Mouse (Mus musculus) intestine, embryonic 16.5 days (tissue): Measurements from ENCODE around the gene Gyg. TPM values are rescaled to one million over a fixed set of nuclear protein-coding genes. Genes with fewer than 3 reads are reported as not detected.

Experiments used
- ATAC-seq: fragments of 200-750 bp; cut with Nextera tagmentation; 2 replicates; pipeline ENCODE4 v1.8.0; 2017; ENCODE audit warnings: moderate TSS enrichment, moderate library complexity
- H3K27ac ChIP-seq: fragments of 300-500 bp; sonication (generic); 2 replicates; pipeline ENCODE4 v1.5.1; 2014; ENCODE audit warnings: mild to moderate bottlenecking, low read length
- H3K27me3 ChIP-seq: fragments of 300-500 bp; sonication (generic); replicated peaks from 2 replicates; pipeline ENCODE4 v1.6.1; 2014; ENCODE audit warnings: low read length, control low read depth, mixed read lengths; ENCODE audit not compliant: control insufficient read depth, insufficient read depth
- H3K36me3 ChIP-seq: fragments of 300-500 bp; sonication (generic); 2 replicates; pipeline ENCODE4 v1.6.1; 2014; ENCODE audit warnings: low read length, control low read depth; ENCODE audit not compliant: control insufficient read depth, insufficient read depth
- H3K4me1 ChIP-seq: fragments of 300-500 bp; sonication (generic); 2 replicates; pipeline ENCODE4 v1.6.1; 2014; ENCODE audit warnings: low read length, control low read depth, mixed read lengths; ENCODE audit not compliant: control insufficient read depth, insufficient read depth
- H3K4me2 ChIP-seq: fragments of 300-500 bp; sonication (generic); 2 replicates; pipeline ENCODE4 v1.6.1; 2014; ENCODE audit warnings: low read depth, low read length, control low read depth
- H3K4me3 ChIP-seq: fragments of 300-500 bp; sonication (generic); 2 replicates; pipeline ENCODE4 v1.5.1; 2014; ENCODE audit warnings: mild to moderate bottlenecking, low read length
- H3K9ac ChIP-seq: fragments of 300-500 bp; sonication (generic); 2 replicates; pipeline ENCODE4 v1.6.1; 2014; ENCODE audit warnings: low read depth, low read length
- H3K9me3 ChIP-seq: fragments of 300-500 bp; sonication (generic); 2 replicates; pipeline ENCODE4 v1.6.1; 2016; ENCODE audit warnings: low read length, control low read depth; ENCODE audit not compliant: control insufficient read depth
- WGBS: fragments of 180-500 bp; shearing (Covaris S2); extraction: QIAGEN DNeasy Blood & Tissue Kit; methylation state at CpG from one replicate; pipeline ENCODE4 v1.1.7; 2014; 5-methylcytosine and 5-hydroxymethylcytosine counted together
- polyA plus RNA-seq: library from polyadenylated mRNA; unstranded; fragments of >200 nt; fragmentation: Nextera tagmentation; extraction: Ambion mirVana; gene quantifications from 2 replicates; pipeline ENCODE4 v1.2.1, GENCODE M21; 2015

Gene Gyg
- polyA plus RNA-seq, 1 experiment from 2014 or later, result 51.3 TPM

GRCm38 (mm10) chr3:20136868-20137581 is 18.1 kb downstream of the Gyg start:
- Histone ChIP-seq H3K4me1 (no peaks in the 10 kb centered on the region), H3K9me3 (no peaks in the 10 kb centered on the region), H3K9ac (no peak overlapping the region), H3K27ac (no peak overlapping the region), H3K4me2 (no peak overlapping the region), H3K27me3 (no peaks in the 10 kb centered on the region), H3K4me3 (no peak overlapping the region), H3K36me3 (0 out of 2 replicates have a peak, but pooled peaks cover 4% of the 10 kb centered on the region)
- ATAC-seq, result no peak
- WGBS, result 89% methylated on average over 9 of the region's 9 CpGs

- Histone ChIP-seq H3K9ac (no peak overlapping the region), H3K4me2 (no peak overlapping the region), H3K36me3 (peaks cover 4% of the 10 kb centered on the region; the same call in 1 of the 2 replicates), H3K4me1 (no peaks in the 10 kb centered on the region), H3K9me3 (no peaks in the 10 kb centered on the region), H3K4me3 (no peak overlapping the region), H3K27me3 (no peaks in the 10 kb centered on the region), H3K27ac (no peak overlapping the region)
- peak; percentile 48; the same call in 1 of the 2 replicates for ATAC-seq
- 69% methylated on average over 3 of the region's 3 CpGs for WGBS
These were observed 20.6 kb downstream of the Gyg start for GRCm38 (mm10) chr3:20134545-20134944.

GRCm38 (mm10) chr3:20133745-20134144 is 21.4 kb downstream of the Gyg start:
- Histone ChIP-seq H3K27ac (no peak overlapping the region), H3K4me1 (no peaks in the 10 kb centered on the region), H3K4me2 (no peak overlapping the region), H3K36me3 (peaks cover 4% of the 10 kb centered on the region; the same call in 1 of the 2 replicates), H3K27me3 (no peaks in the 10 kb centered on the region), H3K4me3 (no peak overlapping the region), H3K9me3 (no peaks in the 10 kb centered on the region), H3K9ac (no peak overlapping the region)
- no peak for ATAC-seq
- 78% methylated on average over 1 of the region's 1 CpGs for WGBS

DNA sequence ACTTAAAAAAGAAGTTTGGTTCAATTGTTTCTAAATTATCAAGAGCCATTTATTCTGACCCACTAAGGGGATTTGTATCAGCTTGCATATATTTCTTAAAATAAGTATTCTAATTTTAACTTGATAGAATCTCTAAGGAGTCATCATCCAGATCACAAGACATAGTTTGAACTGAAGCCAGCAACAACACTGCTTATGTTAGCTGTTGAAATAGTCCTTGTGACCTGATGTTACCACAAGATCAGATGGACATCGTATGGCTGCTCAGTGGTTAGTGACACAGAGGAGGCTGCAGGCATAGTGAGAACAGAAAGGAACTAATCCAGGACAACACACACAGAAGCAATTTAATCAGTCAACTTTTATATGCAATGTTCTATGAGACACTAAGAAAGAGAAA is 22.4 kb downstream of the Gyg start:
- no peak overlapping the region for H3K9ac ChIP-seq
- H3K4me1 ChIP-seq, result no peaks in the 10 kb centered on the region
- 95% methylated on average over 1 of the region's 1 CpGs for WGBS
- no peak overlapping the region for H3K27ac ChIP-seq
- no peak for ATAC-seq
- no peak overlapping the region for H3K4me3 ChIP-seq
- H3K36me3 ChIP-seq, result peaks cover 4% of the 10 kb centered on the region; the same call in 1 of the 2 replicates
- H3K27me3 ChIP-seq, result no peaks in the 10 kb centered on the region
- no peaks in the 10 kb centered on the region for H3K9me3 ChIP-seq
- no peak overlapping the region for H3K4me2 ChIP-seq

- peak; percentile 33; the same call in 1 of the 2 replicates for ATAC-seq
- WGBS, result 66% methylated on average over 2 of the region's 2 CpGs
- no peaks in the 10 kb centered on the region for H3K4me1 ChIP-seq
These were observed 23.8 kb downstream of the Gyg start for GRCm38 (mm10) chr3:20131350-20131720.

GRCm38 (mm10) chr3:20130456-20131349 is 24.4 kb downstream of the Gyg start:
- WGBS, result 89% methylated on average over 8 of the region's 8 CpGs
- no peak overlapping the region for H3K4me2 ChIP-seq
- no peaks in the 10 kb centered on the region for H3K27me3 ChIP-seq
- no peak overlapping the region for H3K4me3 ChIP-seq
- H3K9ac ChIP-seq, result no peak overlapping the region
- no peak overlapping the region for H3K27ac ChIP-seq
- no peaks in the 10 kb centered on the region; the same call in 1 of the 2 replicates for H3K36me3 ChIP-seq
- no peaks in the 10 kb centered on the region for H3K9me3 ChIP-seq
- H3K4me1 ChIP-seq, result no peaks in the 10 kb centered on the region
- ATAC-seq, result no peak

More at GRCm38 (mm10) chr3:20131350-20131720, 23.8 kb downstream of the Gyg start:
- Histone ChIP-seq H3K27me3 (no peaks in the 10 kb centered on the region), H3K4me2 (no peak overlapping the region), H3K9me3 (no peaks in the 10 kb centered on the region), H3K4me3 (no peak overlapping the region), H3K27ac (no peak overlapping the region), H3K36me3 (no peaks in the 10 kb centered on the region; the same call in 1 of the 2 replicates), H3K9ac (no peak overlapping the region)

GRCm38 (mm10) chr3:20129491-20129890 is 25.6 kb downstream of the Gyg start:
- no peak overlapping the region for H3K27ac ChIP-seq
- no peaks in the 10 kb centered on the region for H3K4me1 ChIP-seq
- H3K4me2 ChIP-seq, result no peak overlapping the region
- WGBS, result 91% methylated on average over 5 of the region's 5 CpGs
- ATAC-seq, result no peak
- no peaks in the 10 kb centered on the region for H3K27me3 ChIP-seq
- H3K9ac ChIP-seq, result no peak overlapping the region
- no peaks in the 10 kb centered on the region; the same call in 1 of the 2 replicates for H3K36me3 ChIP-seq
- H3K4me3 ChIP-seq, result no peak overlapping the region
- no peaks in the 10 kb centered on the region for H3K9me3 ChIP-seq

DNA sequence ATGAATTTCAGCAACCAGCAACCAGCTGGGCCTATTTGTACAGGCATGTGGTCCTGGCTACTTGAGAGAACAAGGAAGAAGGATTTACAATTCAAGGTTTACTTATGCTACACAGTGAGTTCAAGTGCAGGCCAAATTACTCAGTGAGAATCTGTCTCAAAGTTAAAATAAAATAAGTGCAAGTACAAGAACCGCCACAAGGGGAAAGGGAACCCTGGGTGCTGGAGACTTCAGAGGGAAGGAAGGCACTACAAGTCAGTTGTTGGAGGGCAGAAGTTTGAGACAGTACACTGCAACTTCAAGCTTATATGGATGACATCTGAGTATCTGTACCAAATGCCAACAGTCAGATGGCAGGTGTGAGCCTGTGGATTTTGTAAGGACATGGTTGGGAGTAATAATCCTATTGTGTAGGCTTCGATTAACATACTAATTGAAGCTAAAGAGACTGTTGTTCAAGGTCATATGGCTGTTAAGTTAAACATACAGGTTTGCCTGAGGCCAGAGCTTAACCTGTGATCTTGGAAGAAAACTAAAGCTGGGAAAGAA is 28.0 kb downstream of the Gyg start:
- H3K4me1 ChIP-seq, result no peaks in the 10 kb centered on the region
- no peaks in the 10 kb centered on the region; the same call in none of the 2 replicates for H3K36me3 ChIP-seq
- WGBS, result 75% methylated on average over 2 of the region's 2 CpGs
- no peaks in the 10 kb centered on the region for H3K27me3 ChIP-seq
- no peaks in the 10 kb centered on the region for H3K9me3 ChIP-seq
- no peak overlapping the region for H3K4me2 ChIP-seq
- no peak overlapping the region for H3K27ac ChIP-seq
- no peak overlapping the region for H3K9ac ChIP-seq
- no peak overlapping the region for H3K4me3 ChIP-seq
- no peak for ATAC-seq

DNA sequence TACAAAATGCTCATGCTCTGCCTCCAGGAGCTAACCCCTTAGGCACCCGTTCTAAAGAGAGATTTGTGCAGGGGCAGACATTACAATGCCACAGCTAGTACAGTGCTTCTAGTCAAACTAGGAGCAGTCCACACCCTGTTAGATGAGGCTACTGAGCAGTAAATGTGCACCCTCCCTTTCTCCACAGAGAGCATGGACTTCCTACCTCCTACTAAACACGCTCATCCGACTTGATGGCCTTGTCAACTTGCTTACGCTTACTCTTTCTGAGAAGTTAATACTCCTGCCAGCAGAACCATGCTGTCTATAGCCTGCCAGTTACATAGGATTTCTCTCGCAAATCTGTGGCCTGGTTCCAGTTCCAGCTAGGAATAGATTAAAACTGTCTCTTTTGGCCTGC is 29.5 kb downstream of the Gyg start:
- no peaks in the 10 kb centered on the region for H3K27me3 ChIP-seq
- 88% methylated on average over 5 of the region's 5 CpGs for WGBS
- H3K36me3 ChIP-seq, result no peaks in the 10 kb centered on the region; the same call in none of the 2 replicates
- H3K4me2 ChIP-seq, result no peak overlapping the region
- no peak for ATAC-seq
- H3K4me3 ChIP-seq, result no peak overlapping the region
- no peak overlapping the region for H3K27ac ChIP-seq
- H3K9me3 ChIP-seq, result no peaks in the 10 kb centered on the region
- no peak overlapping the region for H3K9ac ChIP-seq
- H3K4me1 ChIP-seq, result no peaks in the 10 kb centered on the region
